Mouse (Mus musculus): ENCODE measurements around the gene Scoc. TPM values are rescaled to one million over a fixed set of nuclear protein-coding genes. Genes with fewer than 3 reads are reported as not detected.

Gene Scoc
- total and polyA plus RNA-seq, 3 experiments: 14.7 to 29.5 TPM; not detected in 1

- H3K36me3 ChIP-seq (ENCODE audit: control insufficient read depth in 1 of 2, insufficient read depth in 2 of 2, low read length in 2 of 2): no peaks in the 10 kb centered on the region
- no peak for TF ChIP-seq POLR2AphosphoS5 (IDR thresholded peaks at IDR 0.05; ENCODE audit: borderline replicate concordance, low read depth, low read length)
- DNase-seq (ENCODE audit: low read depth, low spot score): no peak
- H3K9ac ChIP-seq (ENCODE audit: control insufficient read depth, low read depth, low read length, poor library complexity, severe bottlenecking): no peak overlapping the region
- H3K9me3 ChIP-seq (replicated peaks; ENCODE audit: insufficient read depth, low read length): no peaks in the 10 kb centered on the region
- H3K27me3 ChIP-seq (ENCODE audit: control insufficient read depth in 1 of 2, insufficient read depth in 2 of 2, low read length in 2 of 2): peaks cover 0 to under 1% of the 10 kb centered on the region in 2 experiments; a peak in 2 of 4 replicates
- no peaks in the 10 kb centered on the region for H3K4me1 ChIP-seq (ENCODE audit: control insufficient read depth in 1 of 2, insufficient read depth in 2 of 2, low read length in 2 of 2)
- H3K27ac ChIP-seq (ENCODE audit: control insufficient read depth, low read depth, low read length): no peak overlapping the region
- no peak overlapping the region for H3K4me3 ChIP-seq (ENCODE audit: control insufficient read depth in 1 of 2, insufficient read depth in 1 of 2, low read depth in 2 of 2, low read length in 2 of 2)
- H3K79me2 ChIP-seq (ENCODE audit: control insufficient read depth, insufficient read depth, low read length, poor library complexity): no peaks in the 10 kb centered on the region
Measured at GRCm38 (mm10) chr8:83396680-83397079, 61.5 kb downstream of the Scoc start.

- H3K79me2 ChIP-seq (ENCODE audit: control insufficient read depth, insufficient read depth, low read length, poor library complexity): no peaks in the 10 kb centered on the region
- H3K9ac ChIP-seq (ENCODE audit: control insufficient read depth, low read depth, low read length, poor library complexity, severe bottlenecking): no peak overlapping the region
- H3K27ac ChIP-seq (ENCODE audit: control insufficient read depth, low read depth, low read length): no peak overlapping the region
- no peak for DNase-seq (ENCODE audit: low read depth, low spot score)
- no peaks in the 10 kb centered on the region; a peak in 1 of 4 replicates for H3K27me3 ChIP-seq (ENCODE audit: control insufficient read depth in 1 of 2, insufficient read depth in 2 of 2, low read length in 2 of 2)
- H3K36me3 ChIP-seq (ENCODE audit: control insufficient read depth in 1 of 2, insufficient read depth in 2 of 2, low read length in 2 of 2): no peaks in the 10 kb centered on the region
- no peaks in the 10 kb centered on the region for H3K4me1 ChIP-seq (ENCODE audit: control insufficient read depth in 1 of 2, insufficient read depth in 2 of 2, low read length in 2 of 2)
- H3K9me3 ChIP-seq (replicated peaks; ENCODE audit: insufficient read depth, low read length): no peaks in the 10 kb centered on the region
- TF ChIP-seq HCFC1 (IDR thresholded peaks at IDR 0.05; ENCODE audit: low read depth, low read length): no peak
- TF ChIP-seq TAL1 (IDR thresholded peaks at IDR 0.05; ENCODE audit: low read length): no peak
- TF ChIP-seq POLR2AphosphoS5 (IDR thresholded peaks at IDR 0.05; ENCODE audit: borderline replicate concordance, low read depth, low read length): no peak
- TF ChIP-seq MAFK (IDR thresholded peaks at IDR 0.05; ENCODE audit: borderline replicate concordance, low read depth, low read length): no peak
- TF ChIP-seq ZNF384 (IDR thresholded peaks at IDR 0.05; ENCODE audit: low read depth, low read length): no peak
- TF ChIP-seq NRF1 (IDR thresholded peaks at IDR 0.05; ENCODE audit: insufficient read depth, low read depth, low read length, poor library complexity, severe bottlenecking): no peak
- TF ChIP-seq ZMIZ1 (IDR thresholded peaks at IDR 0.05; ENCODE audit: low read depth, low read length): no peak
- TF ChIP-seq POLR2AphosphoS2 (IDR thresholded peaks at IDR 0.05; ENCODE audit: low read length): no peak
- no peak for TF ChIP-seq TCF12 (IDR thresholded peaks at IDR 0.05; ENCODE audit: low read depth, low read length)
- no peak for TF ChIP-seq ZKSCAN1 (IDR thresholded peaks at IDR 0.05; ENCODE audit: low read depth, low read length)
- TF ChIP-seq CHD2 (IDR thresholded peaks at IDR 0.05; ENCODE audit: low read length): no peak
- no peak for TF ChIP-seq CTCF (IDR thresholded peaks at IDR 0.05 in 2 of 3, conservative IDR thresholded peaks at IDR 0.05 in 1 of 3; ENCODE audit: control insufficient read depth in 1 of 3, insufficient read depth in 1 of 3, low read depth in 2 of 3, low read length in 3 of 3, poor library complexity in 1 of 3, severe bottlenecking in 1 of 3)
- TF ChIP-seq TBP (IDR thresholded peaks at IDR 0.05; ENCODE audit: low read depth, low read length): no peak
- no peak for TF ChIP-seq MYC (IDR thresholded peaks at IDR 0.05; ENCODE audit: low read depth, low read length)
- no peak for TF ChIP-seq MYB (IDR thresholded peaks at IDR 0.05; ENCODE audit: low read depth, low read length)
- no peak for TF ChIP-seq EP300 (IDR thresholded peaks at IDR 0.05; ENCODE audit: low read depth in 1 of 2, low read length in 2 of 2)
- no peak for TF ChIP-seq JUND (IDR thresholded peaks at IDR 0.05; ENCODE audit: low read depth, low read length)
- TF ChIP-seq UBTF (IDR thresholded peaks at IDR 0.05; ENCODE audit: borderline replicate concordance, insufficient read depth, low read depth, low read length): no peak
- TF ChIP-seq KAT2A (conservative IDR thresholded peaks at IDR 0.05; ENCODE audit: low read depth, low read length): no peak
- H3K4me3 ChIP-seq (ENCODE audit: control insufficient read depth in 1 of 2, insufficient read depth in 1 of 2, low read depth in 2 of 2, low read length in 2 of 2): no peak overlapping the region
Measured at GRCm38 (mm10) chr8:83394325-83394724, 63.9 kb downstream of the Scoc start.

All from MEL (cell line).